Mouse (Mus musculus) heart, postnatal 25 days (tissue): ENCODE data around the gene Sgms1. TPM values are rescaled to one million over a fixed set of nuclear protein-coding genes. Genes with fewer than 3 reads are reported as not detected.
A peak's percentile ranks its signal among the peaks of the same experiment; 100 is the strongest.

Experiments used
- DNase-seq: peaks from one replicate; pipeline ENCODE4 v3.0.0; 2022; ENCODE audit warnings: low spot score
- intact Hi-C: fragments of 180-260 bp; cut with DNase I; formaldehyde crosslinking; loops from one replicate; pipeline ENCODE4 v1.15.1; 2025
- total RNA-seq, 2 experiments: library from RNA; stranded (reverse); gene quantifications; 2 replicates each; pipeline ENCODE4 v1.2.3; 2021

Gene Sgms1
- total RNA-seq, 2 experiments from 2014 or later, result 55.8 to 59.0 TPM

DNA sequence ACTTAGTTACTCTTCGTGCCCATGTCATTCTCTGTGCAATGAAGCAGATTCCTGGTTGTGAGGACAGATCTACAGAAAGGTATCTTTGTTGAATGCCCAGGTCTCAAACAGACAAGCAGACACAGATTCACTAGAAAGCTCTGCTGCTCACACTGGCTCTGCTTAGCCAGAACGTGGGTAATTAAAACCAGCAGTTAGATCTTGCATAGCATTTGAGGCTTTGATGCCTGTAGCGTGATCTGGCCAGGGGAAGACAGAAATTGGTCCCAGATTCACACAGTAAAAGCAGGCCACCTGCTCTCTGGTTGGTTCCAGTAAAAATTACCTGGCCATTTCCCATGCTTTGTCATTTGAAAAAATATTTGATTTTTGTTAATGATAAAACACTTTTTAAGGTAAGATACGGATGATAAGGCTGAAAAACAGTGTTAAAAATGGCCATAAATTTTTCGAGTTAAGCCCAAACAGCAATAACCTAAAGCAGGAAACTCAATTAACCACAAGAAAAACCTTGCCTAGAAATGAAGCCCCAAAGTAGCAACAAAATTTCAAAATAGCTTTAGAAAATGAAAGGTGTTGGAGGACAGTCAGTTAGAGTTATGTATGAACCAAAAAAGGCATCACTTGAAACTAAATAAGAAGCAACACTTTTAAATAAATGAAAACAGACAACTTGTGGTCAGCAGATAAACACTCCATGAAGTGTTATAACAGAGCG, 154.6 kb downstream of the Sgms1 start:
- intact Hi-C loops, result no loop called here
- DNase-seq, result no peak

DNA sequence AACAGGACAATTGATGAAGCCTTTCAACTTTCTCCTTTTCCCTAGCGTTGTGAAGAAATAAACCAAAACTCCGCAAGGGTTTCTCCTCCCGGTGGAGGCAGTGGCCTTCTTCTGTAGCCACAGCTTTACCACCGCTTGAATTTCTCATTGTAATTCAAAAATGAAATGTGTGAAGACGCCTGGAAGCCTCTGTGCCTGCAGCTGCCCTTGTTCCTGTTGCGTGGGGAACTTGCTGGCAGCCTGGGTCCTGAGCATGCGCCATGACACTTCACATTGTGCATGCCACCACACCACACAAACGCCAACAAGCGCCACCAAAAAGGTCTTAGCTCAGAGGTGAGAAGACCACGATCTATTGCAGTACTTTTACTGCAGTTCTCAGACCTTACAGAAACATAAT, 158.2 kb downstream of the Sgms1 start:
- no peak for DNase-seq
- intact Hi-C loops, result no loop called here

DNA sequence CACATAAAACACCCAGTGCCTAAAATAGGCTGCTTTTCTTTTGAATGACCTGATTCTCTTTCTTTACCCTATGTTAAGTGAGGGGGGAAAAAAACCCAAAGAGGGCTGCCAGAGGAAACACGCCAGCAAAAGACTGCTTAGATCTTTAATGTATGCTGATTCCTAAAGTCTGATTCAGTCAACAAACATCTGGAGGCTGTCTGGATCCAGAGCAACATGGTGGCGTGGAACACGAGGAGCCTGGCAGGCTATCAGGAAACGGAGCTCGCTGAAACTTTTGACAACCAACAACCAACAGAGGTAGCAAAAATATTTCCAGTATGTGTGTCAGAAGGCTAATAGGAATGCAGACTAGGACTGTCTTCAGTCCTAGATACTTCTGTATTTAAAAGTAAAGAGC, 158.7 kb downstream of the Sgms1 start:
- DNase-seq, result no peak
- intact Hi-C loops, result no loop called here

DNA sequence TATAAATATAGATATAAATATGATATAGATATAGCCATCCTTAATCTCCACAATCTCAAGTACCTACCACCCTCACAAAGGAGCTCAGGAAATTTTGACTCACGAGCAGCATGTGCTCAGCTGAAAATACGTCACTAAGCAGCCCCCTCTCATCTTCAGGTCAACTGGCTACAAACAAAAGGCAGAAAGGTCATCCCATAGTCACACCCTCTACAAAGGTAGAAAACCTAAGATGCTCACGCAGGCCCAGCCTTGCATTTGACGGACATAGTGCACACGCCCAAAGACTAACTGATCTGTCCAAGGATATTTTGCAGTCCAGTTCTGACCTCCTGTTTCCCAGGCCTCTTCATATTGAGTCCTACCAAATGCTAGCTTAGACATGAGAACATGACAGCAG, 159.2 kb downstream of the Sgms1 start:
- DNase-seq, result no peak
- intact Hi-C loops, result no loop called here

DNA sequence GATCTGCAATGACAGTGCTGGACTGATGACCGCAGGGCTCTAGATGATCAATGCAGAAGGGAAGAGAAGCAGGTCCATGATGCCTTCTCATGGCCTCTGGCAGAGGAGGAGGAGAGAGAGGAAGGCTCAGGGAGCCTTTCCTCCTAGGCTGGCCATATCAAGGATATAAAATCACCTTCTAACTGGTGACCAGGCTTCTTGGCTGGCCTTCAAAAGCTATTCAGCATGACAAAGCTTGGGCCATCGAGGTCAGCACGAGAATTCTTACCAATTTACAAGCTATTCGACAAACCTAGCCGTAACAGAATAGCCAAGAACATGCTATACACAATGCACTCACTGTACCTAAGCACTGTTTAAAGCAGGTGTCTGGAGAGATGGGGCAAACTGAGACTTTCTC, 159.7 kb downstream of the Sgms1 start:
- intact Hi-C loops, result no loop called here
- no peak for DNase-seq

DNA sequence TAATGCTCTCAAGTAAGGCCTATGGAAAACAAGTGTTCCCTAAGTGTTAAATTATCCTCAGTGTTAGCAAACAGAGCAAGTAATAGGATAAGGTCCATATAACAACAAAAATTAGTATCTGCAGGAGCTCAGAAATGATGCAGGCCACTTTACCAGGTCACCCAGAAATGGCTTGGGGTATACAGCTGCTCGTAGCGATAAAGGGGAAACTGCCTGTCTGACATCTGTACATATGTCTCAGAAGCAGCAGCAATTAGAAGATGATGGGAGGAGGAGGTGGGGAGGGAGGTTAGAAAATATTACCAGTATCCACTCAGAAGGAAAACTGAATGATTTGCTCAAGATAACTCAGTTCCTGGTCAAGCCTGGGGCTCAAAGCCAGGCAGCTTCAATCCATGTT, 162.3 kb downstream of the Sgms1 start:
- DNase-seq, result no peak
- intact Hi-C loops, result no loop called here

DNA sequence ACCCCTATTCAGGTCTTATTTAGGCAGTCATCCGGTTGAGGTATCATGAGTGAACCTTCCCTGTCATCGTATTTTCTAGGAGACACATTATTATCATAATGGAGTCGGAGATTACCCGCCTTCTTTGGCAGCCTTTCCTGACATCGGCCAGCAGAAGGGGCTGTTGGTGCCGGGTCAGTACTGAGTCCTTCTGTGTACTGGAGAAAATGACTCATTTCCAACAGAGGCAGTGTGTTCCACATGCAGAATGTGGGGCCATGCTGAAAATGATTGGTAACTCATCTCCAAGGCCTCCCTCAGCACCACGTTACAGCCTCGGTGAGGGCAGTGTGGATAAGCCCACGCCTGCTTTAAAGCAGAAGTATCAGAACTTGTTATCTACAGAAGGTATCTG, 164.4 kb downstream of the Sgms1 start:
- intact Hi-C loops, result no loop called here
- no peak for DNase-seq

DNA sequence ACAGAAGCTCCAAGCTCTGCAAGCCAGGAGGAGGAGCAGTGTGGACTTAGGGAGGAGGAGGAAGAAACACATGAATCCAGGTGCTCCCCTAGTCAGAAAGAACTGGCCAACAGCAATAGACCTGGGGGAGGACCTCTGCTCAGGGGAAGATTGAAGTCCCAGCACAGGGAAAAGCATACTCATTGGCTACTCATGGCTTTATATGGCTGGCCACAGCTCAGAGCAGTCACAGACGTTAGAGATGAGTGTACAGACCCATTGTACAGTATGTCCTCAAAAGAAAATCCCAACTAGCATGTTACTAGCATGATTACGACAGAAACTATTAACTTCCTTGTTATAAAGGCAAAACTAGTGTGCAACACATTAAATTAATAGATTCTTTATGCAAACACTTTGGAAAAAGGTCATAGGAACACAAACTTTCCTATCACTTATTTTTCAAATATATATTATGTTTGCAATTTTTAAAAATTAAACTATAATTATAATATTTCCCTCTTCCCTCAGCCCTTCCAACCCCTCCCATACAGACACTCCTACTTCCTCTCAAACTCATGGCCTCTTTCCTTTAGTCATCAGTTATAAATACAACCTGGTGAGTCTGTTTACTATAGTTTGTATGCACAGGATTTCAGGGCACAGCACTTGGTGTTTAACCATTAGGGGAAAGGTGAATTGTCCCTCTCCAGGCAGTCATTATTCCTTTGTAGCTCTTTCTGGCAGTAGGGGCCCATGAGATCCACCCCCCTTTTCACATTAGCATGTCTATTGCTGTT, 165.0 kb downstream of the Sgms1 start:
- no peak for DNase-seq
- intact Hi-C loops, result no loop called here

DNA sequence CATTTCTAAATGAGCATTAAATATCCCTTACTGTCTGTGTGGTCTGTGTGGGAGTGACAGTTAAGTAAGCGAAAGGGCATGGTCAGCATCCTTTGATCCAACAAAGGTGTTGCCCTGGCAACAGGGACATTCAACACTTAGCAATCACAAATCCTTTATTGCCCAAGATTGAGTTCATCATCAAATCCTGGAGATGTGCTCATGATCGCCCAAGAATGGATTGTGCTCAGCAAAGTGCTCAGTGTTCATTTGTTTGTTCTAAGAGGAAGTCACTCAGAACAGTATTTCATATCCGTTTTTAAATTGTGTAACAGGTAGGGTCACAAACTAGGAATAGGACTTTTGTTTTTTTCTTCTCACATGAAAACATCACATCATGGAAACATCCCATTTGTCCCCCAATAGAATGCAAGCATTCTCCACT, 165.8 kb downstream of the Sgms1 start:
- DNase-seq, result no peak
- intact Hi-C loops, result no loop called here

DNA sequence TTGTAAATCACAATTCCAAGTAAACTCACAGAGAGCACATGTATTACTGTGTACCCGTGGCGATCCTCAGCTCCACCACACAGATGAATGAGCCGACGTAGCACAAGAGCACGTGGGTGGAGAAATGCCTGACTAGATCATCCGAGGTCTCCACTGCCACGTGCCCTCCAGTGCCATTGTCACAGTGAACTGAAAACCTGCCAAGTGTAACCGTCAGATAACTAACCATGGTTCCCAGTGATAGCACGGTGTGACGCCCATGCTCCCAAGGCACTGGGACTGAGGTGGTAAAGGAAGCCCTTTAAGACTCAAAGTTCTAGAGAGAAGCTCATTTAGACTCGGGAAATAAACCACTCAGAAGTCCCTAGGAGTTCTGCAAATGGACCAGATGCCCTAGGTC, 167.4 kb downstream of the Sgms1 start:
- intact Hi-C loops, result no loop called here
- DNase-seq, result no peak

DNA sequence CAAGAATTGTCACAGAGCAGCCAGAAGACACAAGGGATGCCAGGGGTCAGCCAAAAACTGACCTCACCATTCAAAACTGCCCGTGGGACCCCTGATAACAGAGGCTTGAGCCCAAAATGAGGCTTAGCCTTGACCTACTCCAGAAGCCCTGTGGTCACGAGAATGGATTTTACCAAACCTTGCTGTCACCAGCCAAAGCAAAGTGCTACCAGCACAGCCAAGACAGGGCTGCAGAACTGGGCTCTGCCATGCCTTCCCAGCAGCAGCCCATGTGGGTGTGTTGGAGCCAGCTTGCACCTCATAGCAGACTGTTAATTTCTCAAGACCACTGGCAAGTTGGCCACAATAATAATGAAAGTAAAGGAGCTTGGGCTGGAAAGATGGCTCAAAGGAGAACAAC, 168.5 kb downstream of the Sgms1 start:
- intact Hi-C loops, result no loop called here
- DNase-seq, result no peak

DNA sequence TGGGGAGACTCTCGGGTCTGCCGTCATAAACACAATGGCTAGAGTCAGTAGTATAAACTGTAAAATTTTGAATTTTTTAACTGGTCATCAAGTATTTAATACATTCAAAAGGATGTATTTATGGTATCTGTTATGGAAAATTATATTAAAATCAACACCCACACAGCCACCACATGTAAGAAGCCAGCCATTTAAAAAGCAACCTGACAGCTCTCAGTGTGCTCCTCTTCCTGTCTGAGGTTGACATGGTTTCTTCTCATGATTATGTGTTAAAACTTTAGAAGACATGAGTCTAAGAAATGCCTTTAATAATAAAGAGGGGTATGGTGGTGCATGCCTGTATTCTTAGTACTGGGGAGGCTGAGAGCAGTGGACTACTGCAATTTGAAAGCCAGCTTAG, 172.8 kb downstream of the Sgms1 start:
- DNase-seq, result no peak
- intact Hi-C loops, result no loop called here

DNA sequence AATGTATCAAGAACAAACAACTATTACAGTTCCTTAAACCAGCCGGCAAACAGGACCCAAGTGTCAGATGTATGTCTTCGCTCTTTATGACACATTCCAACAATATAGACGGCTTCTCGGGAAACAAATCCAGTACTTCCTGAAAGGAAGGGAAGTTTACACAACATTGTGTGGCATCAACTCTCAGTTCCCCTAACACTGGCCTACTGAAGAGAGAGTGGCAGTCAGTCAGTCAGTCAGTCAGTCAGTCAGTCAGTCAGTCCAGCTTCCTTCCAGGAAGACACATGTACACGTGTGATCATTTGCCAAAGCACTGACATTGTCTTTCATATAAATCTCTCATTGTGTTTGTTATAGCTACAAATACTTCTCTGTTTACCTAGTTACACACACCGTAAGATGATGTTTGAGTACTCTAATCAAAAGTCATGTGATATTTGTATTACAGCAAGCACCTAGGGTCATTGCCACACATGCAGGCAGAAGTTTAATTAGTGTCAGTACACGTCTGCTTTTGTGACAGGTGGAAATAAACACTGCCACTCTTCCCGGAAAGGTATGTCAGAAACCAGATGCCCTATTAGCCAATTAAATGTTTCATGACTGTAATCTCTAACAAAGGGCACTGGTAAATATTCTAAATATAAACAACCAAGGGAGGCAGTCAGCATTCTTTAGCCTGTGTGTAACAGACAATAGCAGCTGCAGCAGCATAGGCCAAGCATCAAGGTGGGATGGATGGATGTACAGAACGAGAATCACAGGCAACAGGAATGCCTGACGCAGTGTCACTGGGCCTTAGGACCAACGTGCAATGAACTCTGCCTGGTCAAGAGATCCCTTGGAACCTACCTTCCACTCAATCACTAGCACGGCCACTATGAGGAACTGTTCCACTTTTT, 174.4 kb downstream of the Sgms1 start:
- no peak for DNase-seq
- intact Hi-C loops, result loop anchor here (5.0 kb wide), 3 partner anchors 43 to 172 kb away; partner anchors contain the start of gene Sgms1

DNA sequence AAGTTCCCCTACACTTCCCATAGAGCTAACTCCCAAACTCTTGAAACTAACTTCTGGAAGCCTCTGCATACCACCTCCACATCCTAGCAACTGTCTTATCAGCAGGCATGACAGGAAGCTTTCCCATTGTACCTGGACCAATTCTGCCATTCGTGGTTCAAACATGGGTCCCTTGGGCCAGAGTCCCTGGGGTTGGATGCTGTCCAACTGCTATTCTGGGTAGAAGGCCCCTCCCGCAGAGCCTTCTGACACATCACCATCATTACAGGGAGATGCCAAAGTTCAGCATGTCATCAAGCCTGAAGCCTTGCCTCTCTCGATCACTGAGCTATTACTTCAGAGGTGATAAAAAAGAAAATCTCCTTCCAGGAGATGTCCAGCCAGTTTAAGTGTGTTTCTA, 175.9 kb downstream of the Sgms1 start:
- DNase-seq, result no peak

DNA sequence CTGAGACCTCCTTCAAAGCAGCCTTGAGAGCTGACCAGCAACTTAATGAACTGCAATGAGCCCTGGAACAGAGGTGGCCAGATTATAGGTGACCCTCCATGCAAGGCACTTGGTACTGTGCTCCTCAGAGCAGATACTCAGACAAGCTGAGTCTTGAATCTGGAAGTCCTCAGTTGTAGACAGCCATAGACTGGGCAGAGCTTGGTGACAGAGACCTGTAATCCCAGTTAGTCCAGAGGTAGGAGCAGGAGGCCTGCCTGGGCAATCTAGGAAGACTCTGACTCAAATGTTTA, 178.3 kb downstream of the Sgms1 start:
- DNase-seq, result no peak
- intact Hi-C loops, result loop anchor here (5.0 kb wide), 3 partner anchors 39 to 176 kb away; partner anchors contain the start of gene Sgms1

More for the DNA sequence above, 175.9 kb downstream of the Sgms1 start:
- intact Hi-C loops, result loop anchor here (5.0 kb wide), 3 partner anchors 41 to 174 kb away; partner anchors contain the start of gene Sgms1

DNA sequence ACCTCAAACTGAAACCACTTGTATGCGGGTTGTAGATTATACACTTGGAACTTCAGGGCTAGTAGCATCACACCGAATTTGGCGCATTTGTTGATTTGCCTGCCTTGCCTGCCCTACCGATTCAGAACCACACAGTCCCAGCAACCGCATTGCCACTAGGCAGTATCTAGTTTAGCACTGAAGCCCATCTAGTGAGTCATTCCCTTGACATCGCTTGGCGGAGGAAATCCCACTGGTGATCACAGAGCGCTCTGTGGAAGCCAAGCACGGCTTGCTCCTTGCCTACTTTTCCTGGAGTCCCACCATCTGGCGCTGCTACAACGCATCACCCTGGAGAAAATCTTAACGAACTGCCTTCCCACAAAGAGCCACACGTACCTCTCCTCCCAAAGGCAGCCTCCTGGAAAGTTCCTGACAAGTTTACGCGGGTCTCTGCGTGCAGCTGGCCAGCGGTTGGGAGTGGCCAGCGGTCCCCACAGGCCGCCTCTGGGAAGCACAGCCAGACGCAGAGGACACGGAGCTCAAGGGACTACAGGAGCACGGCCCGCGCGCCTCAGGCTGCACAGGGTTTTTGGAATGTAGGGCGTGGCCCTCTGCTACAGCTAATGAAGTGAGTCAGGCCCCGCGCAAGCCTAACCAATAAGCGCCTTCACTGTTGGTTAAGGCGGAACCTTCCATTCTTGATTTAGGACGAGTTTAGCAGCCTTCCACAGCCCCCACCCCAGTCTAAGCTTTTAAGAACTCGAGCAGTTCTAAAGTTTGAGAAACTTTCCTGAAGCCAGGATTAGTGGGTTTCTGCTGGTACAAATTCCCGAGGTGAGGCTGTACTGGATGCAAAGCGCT, 178.8 kb downstream of the Sgms1 start:
- intact Hi-C loops, result loop anchor here (5.0 kb wide), 3 partner anchors 38 to 177 kb away; partner anchors contain the start of gene Sgms1
- peak; percentile 88 for DNase-seq

DNA sequence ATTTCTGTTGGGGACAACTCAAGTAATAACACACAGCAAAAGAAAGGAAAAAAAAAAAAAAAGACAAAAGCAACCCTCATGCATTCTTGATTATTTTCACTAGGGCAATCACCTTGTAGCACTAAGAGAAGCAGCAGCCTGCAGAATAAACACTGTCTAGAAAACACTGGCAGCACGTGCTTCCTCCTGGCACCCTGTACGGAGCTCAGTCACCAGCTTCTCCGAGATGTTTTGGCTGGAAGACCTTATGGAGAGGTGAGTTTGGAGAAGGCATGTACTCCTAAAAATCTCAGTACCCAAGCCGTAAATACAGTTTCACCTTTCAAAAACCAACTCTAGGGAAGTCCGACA, 179.4 kb downstream of the Sgms1 start:
- intact Hi-C loops, result loop anchor here (5.0 kb wide), 3 partner anchors 38 to 177 kb away; partner anchors contain the start of gene Sgms1
- no peak for DNase-seq

DNA sequence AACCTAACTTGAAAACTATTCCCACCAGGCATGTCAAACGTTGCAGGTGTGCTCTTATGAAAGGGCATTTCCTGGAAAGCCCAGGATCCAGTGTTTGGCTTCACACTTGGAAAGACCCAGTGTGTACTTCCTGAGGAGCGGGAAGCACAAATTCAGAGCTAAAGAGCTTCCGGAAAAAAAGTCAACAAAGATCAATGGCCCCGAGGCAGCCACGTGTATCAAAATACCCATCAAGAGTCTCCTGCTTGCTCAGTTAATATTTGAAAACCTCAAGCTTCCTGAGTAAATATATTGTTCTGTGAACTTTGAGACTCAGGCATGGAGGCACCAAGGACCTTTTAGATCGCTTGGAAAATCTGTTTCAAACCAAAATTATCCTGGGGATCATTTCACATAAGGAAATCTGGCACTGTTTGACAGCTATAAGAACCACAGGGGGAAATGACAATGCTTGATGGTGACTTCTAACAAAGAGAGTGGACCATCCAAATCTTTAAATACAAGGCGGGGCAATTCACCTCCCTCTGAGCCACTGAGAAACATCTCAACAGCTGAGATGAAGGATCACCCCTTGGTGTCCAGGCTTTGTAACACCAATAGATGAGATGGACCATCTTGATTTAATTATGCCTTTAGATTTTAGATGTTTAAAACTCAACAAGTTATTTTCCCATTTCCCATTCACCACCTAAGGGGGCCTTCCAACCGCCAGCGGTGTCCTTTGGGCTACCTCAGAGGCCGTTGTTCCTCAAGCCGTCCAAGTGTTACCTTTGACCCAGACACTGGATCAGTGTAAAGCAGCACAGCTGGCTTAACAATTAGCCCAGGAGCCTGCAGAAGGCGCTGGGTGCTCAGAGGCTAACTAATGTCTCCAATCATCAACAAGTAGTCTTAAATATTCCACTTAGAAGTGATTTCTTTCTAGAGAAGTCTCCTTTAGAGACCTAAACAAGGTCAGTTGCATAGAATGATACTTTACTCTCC, 187.1 kb downstream of the Sgms1 start:
- no peak for DNase-seq
- intact Hi-C loops, result no loop called here
